Mouse (Mus musculus): ENCODE measurements at regions not wholly inside any gene's neighbourhood (a gene's known extent, or its start where the extent isn't known, plus 50 kb on each side); places are given as distances from the start of the nearest gene placed in this dataset.
"Not testable (repeated sequence)": the region's sequence is repeated elsewhere in the genome, so short reads cannot be mapped to it uniquely, and the experiment has no call there.

- DNase-seq (ENCODE audit: low read depth), result no peak
These were observed 50.7 kb upstream of the Jade1 start for GRCm38 (mm10) chr3:41504867-41505266.

GRCm38 (mm10) chr3:41502161-41502560 lies 53.4 kb upstream of the Jade1 start:
- no peak for DNase-seq (ENCODE audit: low read depth)

GRCm38 (mm10) chr3:41501639-41502038 lies 53.9 kb upstream of the Jade1 start:
- DNase-seq (ENCODE audit: low read depth), result not testable (repeated sequence)

- DNase-seq (ENCODE audit: low read depth), result no peak
These were observed 54.4 kb upstream of the Jade1 start for GRCm38 (mm10) chr3:41501124-41501523.

GRCm38 (mm10) chr3:41499680-41500079 lies 55.9 kb upstream of the Jade1 start:
- no peak for DNase-seq (ENCODE audit: low read depth)

GRCm38 (mm10) chr3:41498791-41499190 lies 56.7 kb upstream of the Jade1 start:
- DNase-seq (ENCODE audit: low read depth), result no peak

GRCm38 (mm10) chr3:41497771-41498170 lies 57.8 kb upstream of the Jade1 start:
- DNase-seq (ENCODE audit: low read depth), result no peak

- no peak for DNase-seq (ENCODE audit: low read depth)
These were observed 58.4 kb upstream of the Jade1 start for GRCm38 (mm10) chr3:41496931-41497710.

GRCm38 (mm10) chr3:41495893-41496292 lies 59.6 kb upstream of the Jade1 start:
- no peak for DNase-seq (ENCODE audit: low read depth)

- DNase-seq (ENCODE audit: low read depth), result no peak
These were observed 60.4 kb upstream of the Jade1 start for GRCm38 (mm10) chr3:41495097-41495496.

GRCm38 (mm10) chr3:41493472-41493871 lies 62.1 kb upstream of the Jade1 start:
- DNase-seq (ENCODE audit: low read depth), result no peak

- no peak for DNase-seq (ENCODE audit: low read depth)
These were observed 62.7 kb upstream of the Jade1 start for GRCm38 (mm10) chr3:41492727-41493392.

GRCm38 (mm10) chr3:41492031-41492726 lies 63.4 kb upstream of the Jade1 start:
- no peak for DNase-seq (ENCODE audit: low read depth)

GRCm38 (mm10) chr3:41491185-41491584 lies 64.3 kb upstream of the Jade1 start:
- DNase-seq (ENCODE audit: low read depth), result no peak

- no peak for DNase-seq (ENCODE audit: low read depth)
These were observed 65.5 kb upstream of the Jade1 start for GRCm38 (mm10) chr3:41489998-41490397.

- no peak for DNase-seq (ENCODE audit: low read depth)
These were observed 66.0 kb upstream of the Jade1 start for GRCm38 (mm10) chr3:41489571-41489970.

- no peak for DNase-seq (ENCODE audit: low read depth)
These were observed 67.2 kb upstream of the Jade1 start for GRCm38 (mm10) chr3:41488229-41488774.

- DNase-seq (ENCODE audit: low read depth), result no peak
These were observed 70.6 kb upstream of the Jade1 start for GRCm38 (mm10) chr3:41484920-41485319.

- DNase-seq (ENCODE audit: low read depth), result no peak
These were observed 71.9 kb upstream of the Jade1 start for GRCm38 (mm10) chr3:41483582-41483981.

GRCm38 (mm10) chr3:41482881-41483494 lies 72.5 kb upstream of the Jade1 start:
- DNase-seq (ENCODE audit: low read depth), result no peak

- no peak for DNase-seq (ENCODE audit: low read depth)
These were observed 75.3 kb upstream of the Jade1 start for GRCm38 (mm10) chr3:41480186-41480585.

GRCm38 (mm10) chr3:41478971-41479370 lies 76.6 kb upstream of the Jade1 start:
- no peak for DNase-seq (ENCODE audit: low read depth)

Data from c-Kit-positive CD71-positive TER-119-negative erythroid progenitor cells, embryonic 14.5 days (primary cell).